Mouse (Mus musculus): Measurements from ENCODE around the gene Ap2a1.

DNA sequence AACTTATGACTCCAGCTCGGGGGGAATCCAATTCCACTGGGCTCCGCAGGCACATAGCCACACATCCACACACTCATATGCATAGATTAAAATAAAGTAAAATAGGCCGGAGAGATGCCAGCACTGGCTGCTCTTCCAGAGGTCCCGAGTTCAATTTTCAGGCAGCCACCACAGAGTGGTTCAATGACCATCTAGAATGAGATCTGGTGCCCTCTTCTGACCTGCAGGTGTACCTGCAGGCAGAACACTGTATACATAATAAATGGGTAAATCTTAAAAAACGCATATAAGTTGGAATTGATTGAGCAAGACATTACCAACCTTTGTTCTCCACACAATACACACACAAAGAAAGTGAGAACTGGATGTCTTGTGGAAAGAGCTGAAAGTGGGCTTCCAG is 26.3 kb upstream of the Ap2a1 start:
- peak; percentile 13; the same call in 1 of the 2 replicates for TF ChIP-seq CTCF (IDR thresholded peaks at IDR 0.05; ENCODE audit: extremely low read depth, insufficient read depth, insufficient read length, insufficient replicate concordance)
- TF ChIP-seq POLR2A (IDR thresholded peaks at IDR 0.05; ENCODE audit: low read depth, low read length), result no peak
